Mouse (Mus musculus) left cerebral cortex, postnatal 36 days (tissue): ENCODE measurements around the gene B230307C23Rik. TPM values are rescaled to one million over a fixed set of nuclear protein-coding genes. Genes with fewer than 3 reads are reported as not detected.
"Not testable (repeated sequence)": the region's sequence is repeated elsewhere in the genome, so short reads cannot be mapped to it uniquely, and the experiment has no call there.

ENCODE experiments used
- DNase-seq, 2 experiments: peaks; one replicate each; pipeline ENCODE4 v3.0.0; 2021 to 2022; ENCODE audit warnings: low spot score in 2 of 2, mixed read lengths in 1 of 2
- intact Hi-C: fragments of 180-260 bp; cut with DNase I; formaldehyde crosslinking; loops from one replicate; pipeline ENCODE4 v1.15.1; 2025
- total RNA-seq, 2 experiments: library from RNA; stranded (reverse); gene quantifications; 2 replicates each; pipeline ENCODE4 v1.2.3; 2021

The B230307C23Rik gene
- 10 to 100 TPM; 20.2 to 26.0 TPM for total RNA-seq

GRCm38 (mm10) chr16:97996616-97997382, at the start of gene B230307C23Rik:
Gene B230307C23Rik (plus strand): TSS chr16:97997315.
- intact Hi-C loops = no loop called here

GRCm38 (mm10) chr16:97948836-97949235, 48.3 kb upstream of the B230307C23Rik start:
- DNase-seq = no peak
- intact Hi-C loops = no loop called here

More at GRCm38 (mm10) chr16:97996616-97997382, at the start of gene B230307C23Rik:
- peak; percentile 84 to 85 for DNase-seq

- intact Hi-C loops = no loop called here
- DNase-seq = no peak
Observed at GRCm38 (mm10) chr16:97950061-97950460, 47.1 kb upstream of the B230307C23Rik start.

- no peak for DNase-seq
- intact Hi-C loops = no loop called here
Observed at GRCm38 (mm10) chr16:97952371-97952770, 44.7 kb upstream of the B230307C23Rik start.

GRCm38 (mm10) chr16:97952801-97953200, 44.3 kb upstream of the B230307C23Rik start:
- no peak for DNase-seq
- intact Hi-C loops = no loop called here

- DNase-seq = no peak
- intact Hi-C loops = no loop called here
Observed at GRCm38 (mm10) chr16:97953300-97953699, 43.8 kb upstream of the B230307C23Rik start.

- intact Hi-C loops = no loop called here
- DNase-seq = no peak
Observed at GRCm38 (mm10) chr16:97956011-97956410, 41.1 kb upstream of the B230307C23Rik start.

GRCm38 (mm10) chr16:97957626-97958025, 39.5 kb upstream of the B230307C23Rik start:
- intact Hi-C loops = no loop called here
- DNase-seq = no peak

DNA sequence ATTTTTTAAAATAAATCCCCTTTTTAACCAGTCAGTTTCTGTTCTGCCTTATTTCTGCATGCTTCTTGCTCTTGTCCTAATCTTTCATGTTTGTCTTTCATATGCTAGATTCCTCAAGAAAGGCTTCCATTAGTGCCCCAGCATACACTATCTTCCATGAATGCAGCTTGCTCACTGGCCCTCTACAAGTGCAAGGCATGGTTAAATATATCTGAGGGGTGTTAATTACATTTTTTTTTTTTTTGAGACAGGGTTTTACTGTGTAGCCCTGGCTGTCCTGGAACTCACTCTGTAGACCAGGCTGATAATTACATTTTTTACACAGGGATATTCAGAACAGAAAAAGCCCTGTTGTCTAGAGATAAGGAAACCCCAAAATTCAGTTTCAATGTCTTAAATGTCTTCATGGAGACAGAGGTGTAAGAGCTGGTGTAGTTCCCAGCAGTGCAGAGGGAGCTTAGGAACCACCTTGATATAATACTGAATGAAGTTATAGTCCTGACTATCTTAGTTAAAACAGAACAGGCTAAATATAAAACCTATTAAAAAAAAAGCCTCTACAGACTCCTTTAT, 38.6 kb upstream of the B230307C23Rik start:
- DNase-seq = no peak
- intact Hi-C loops = no loop called here

GRCm38 (mm10) chr16:97960348-97960747, 36.8 kb upstream of the B230307C23Rik start:
- DNase-seq = no peak
- intact Hi-C loops = no loop called here

DNA sequence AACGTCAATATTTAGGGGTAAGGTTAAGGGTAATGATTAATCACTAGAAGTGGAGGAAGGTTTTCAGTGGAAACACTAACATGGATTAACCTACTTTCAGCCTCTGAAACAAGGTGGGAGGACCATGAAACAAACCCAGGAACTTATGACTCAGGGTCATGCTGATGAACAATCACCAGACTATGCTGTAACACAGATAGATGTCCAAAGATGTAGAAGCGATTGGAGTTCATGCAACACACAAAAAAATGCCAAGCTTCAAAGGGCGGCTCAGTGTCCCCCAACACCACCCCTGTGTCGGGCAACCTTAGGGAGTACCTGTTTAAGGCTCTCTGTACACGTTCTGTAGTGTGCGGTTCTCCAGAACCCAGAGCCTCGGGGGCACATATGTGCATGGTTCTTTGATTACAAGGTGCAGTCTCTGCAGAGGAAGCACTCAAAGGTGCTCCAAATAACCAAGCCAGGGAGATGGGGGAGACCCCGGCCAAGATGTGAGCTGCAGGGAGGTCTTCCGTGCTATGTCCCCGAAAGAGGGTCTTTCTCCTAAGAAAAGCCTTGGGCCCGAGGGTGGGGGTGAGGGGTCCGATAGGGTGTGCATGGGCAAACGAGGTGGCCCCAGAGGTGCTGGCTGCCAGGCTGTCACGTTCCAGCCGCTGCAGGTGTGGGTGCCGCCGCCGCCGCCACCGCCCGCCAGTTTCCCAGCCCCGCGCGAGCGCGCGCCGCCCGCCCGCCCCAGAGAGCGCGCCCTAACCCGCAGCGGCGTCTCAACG, 35.5 kb upstream of the B230307C23Rik start:
- no peak for DNase-seq

DNA sequence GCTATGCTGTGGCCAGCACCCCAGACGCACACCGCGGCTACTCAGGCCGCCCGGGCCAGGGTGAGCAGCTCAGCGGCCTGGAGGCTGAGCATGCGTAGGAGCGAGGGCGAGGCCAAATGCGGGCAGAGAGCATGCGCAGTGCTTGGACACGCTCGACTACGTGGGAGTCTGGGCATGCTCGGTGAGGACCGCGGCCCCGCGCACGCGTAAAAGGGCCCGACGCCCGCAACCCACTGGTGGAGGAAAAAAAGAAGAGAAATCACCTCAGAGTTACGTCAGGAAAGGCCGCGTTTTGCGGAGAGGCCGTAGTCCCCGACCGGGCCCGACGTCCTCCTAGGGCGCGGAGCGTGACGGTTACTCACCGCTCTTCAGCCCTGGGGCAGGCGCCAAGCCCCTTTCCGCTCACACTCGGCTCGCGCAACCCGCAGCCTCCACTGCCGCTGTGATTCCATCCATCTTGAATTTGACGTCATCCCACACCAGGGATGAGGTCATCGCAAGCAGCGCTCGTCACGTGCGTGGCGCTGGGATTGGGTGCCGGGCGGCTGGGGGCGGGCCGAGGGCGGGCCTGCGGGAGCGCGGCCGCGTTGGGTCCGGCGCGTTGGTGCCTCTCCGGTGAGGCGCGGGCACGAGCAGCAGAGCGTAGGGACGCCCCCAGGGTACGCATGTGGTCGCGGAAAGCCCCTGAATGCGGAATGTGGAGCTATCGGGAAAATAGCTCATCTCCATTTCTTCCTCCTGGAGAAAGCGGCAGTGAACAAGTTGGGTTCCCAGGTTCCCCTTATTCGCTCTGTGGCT, 34.8 kb upstream of the B230307C23Rik start, which contains the start of the genes C2cd2 and Zbtb21:
TSS of gene C2cd2 (minus strand) at position 448 of the 798 bp plus-strand sequence.
TSS of gene Zbtb21 (minus strand) at position 472 of the 798 bp plus-strand sequence.
- peak; percentile 98 to 99 for DNase-seq
- intact Hi-C loops = loop anchor here (1.0 to 2.0 kb wide), 3 partner anchors 36 to 111 kb away; partner anchors contain the start of gene Prdm15

More for the DNA sequence above, 35.5 kb upstream of the B230307C23Rik start:
- intact Hi-C loops = loop anchor here (1.0 to 2.0 kb wide), 3 partner anchors 37 to 110 kb away; partner anchors contain the start of gene Prdm15

DNA sequence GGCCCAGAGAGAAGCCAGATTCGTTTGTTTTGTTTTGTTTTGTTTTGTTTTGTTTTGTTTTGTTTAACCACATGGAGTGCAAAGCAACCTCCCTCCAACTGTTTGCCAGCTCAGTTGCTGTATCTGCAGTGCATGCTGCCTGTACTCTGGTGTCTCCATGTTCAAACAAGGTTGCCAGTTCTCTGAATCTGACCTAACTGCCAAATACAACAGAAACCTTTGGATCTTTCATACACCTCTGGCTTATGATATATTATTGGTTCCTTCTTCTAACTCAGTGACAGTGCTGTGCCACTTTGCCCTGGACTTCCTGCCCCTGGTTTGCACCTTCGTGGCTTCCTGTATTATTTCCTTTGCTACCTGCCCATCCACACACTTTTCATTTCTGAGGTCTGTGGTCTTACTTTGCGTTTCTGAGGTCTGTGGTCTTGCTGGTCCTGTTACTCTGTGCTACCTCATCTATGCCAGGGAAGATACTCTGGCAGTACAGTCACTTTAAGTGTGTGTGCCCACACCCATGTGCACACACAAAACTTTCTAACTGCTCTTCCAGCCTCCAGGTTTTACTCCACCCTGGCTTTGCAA, 33.1 kb upstream of the B230307C23Rik start:
- no peak for DNase-seq
- intact Hi-C loops = loop anchor here (2.0 kb wide), 2 partner anchors 35 to 41 kb away; no protein-coding TSS in a partner anchor

DNA sequence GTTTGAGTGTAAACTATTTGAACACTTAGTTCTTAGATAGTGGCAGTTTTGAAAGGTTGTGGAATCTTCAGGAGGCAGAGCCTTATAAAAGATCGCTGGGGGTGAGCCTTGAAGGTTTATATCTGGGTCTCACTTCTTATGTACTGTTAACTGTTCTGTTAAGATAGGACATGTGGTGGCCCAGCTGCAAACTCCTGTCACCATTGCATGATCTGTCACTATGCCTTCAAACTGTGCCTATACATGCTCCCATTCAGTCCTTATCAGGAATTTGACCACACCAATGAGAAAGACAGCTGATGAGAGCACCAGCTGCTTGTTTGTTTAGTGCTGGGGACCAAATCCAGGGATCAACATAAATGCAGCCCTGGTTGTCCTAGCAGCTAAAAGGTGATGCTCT, 19.8 kb upstream of the B230307C23Rik start:
- intact Hi-C loops = no loop called here
- no peak for DNase-seq

GRCm38 (mm10) chr16:97977722-97978121, 19.4 kb upstream of the B230307C23Rik start:
- intact Hi-C loops = no loop called here
- DNase-seq = no peak

GRCm38 (mm10) chr16:97981362-97981761, 15.8 kb upstream of the B230307C23Rik start:
- DNase-seq = no peak
- intact Hi-C loops = no loop called here

DNA sequence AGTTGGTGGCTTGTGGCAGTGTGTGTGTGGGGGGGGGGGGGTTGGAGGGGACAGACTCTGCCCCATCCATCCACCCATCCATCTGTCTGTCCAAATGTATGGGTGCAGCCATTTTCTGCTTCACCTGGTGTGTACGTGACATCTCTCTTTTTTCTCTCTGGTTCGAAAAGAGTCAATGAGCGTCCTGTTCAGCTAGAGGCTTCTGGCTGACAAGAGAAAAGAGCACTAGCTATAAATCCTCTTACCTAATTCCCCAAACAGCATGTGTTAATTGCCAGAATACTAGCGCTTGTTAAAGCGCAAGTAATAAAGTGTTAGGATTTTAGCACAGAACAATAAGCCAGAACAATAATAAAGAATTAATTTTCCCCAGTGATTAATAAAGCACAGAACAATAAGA, 12.5 kb upstream of the B230307C23Rik start:
- no peak for DNase-seq
- intact Hi-C loops = no loop called here

DNA sequence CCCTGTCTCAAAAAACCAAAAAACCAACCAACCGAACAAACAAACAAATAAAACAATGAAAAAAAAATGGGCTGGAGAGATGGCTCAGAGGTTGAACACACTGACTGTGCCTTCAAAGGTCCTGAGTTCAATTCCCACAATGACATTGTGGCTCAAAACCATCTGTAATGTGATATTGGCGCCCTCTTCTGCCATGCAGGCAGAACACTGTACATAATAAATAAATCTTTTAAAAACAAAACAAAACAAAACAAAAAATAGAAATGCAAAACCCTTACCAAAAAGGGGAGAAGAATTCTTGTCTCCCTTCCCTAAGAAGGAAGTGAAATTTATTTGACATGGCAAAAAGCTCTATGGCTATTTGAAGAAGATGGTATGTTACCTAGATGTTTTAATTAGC, 5.6 kb upstream of the B230307C23Rik start:
- DNase-seq = no peak
- intact Hi-C loops = no loop called here

DNA sequence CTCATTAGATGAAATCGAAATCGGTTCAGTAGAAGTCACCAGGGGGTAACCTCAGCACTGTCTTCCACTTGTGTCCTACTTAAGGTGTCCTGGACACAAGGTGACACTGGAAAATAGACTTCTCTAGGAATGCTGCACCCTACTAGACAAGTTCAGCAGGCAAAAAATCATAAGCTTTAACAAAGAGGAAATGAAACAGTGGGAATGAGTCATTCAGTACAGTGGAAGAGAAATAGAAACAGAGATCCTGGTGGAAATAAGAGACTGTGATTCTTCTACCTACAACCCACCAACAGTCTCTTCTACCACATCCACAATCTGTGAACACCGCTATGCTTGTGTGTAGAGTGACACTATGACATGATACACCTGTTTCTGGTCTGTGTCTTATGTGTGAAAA, 4.6 kb upstream of the B230307C23Rik start:
- intact Hi-C loops, DNase-seq: not testable (repeated sequence)
